Mouse (Mus musculus): ENCODE measurements around the gene Taf5l.

DNA sequence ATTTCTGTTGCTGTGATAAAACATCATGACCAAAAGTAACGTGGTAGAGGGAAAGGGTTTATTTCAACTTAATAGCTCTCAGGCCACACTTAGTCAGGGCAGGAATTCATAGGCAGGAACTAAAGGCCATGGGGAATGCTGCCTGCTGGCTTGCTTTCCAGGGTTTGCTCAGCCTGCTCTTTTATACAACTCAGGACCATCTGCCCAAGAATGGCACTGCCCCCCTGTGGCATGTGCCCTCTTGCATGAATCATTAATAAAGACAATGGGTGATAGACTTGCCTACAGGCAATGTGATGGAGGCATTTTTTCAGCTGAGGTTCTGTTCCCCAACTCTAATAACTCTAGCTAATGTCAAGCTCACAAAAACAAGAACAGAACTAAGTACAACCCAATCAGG, 21.0 kb upstream of the Taf5l start:
- TF ChIP-seq POLR2A (IDR thresholded peaks at IDR 0.05; ENCODE audit: control insufficient read depth, low read depth, low read length) (no peak), CTCF (IDR thresholded peaks at IDR 0.05; ENCODE audit: control insufficient read depth, insufficient read depth, insufficient replicate concordance, low read depth, low read length) (no peak)

Measured in testis, adult 2 months (tissue).